Mouse (Mus musculus): ENCODE data around the gene Magi3. TPM values are rescaled to one million over a fixed set of nuclear protein-coding genes. Genes with fewer than 3 reads are reported as not detected.

Magi3 gene
- total RNA-seq, 1 experiment from 2014 or later, result 21.2 TPM

GRCm38 (mm10) chr3:104189823-104190222 lies 30.4 kb downstream of the Magi3 start:
- DNase-seq, result no peak

DNA sequence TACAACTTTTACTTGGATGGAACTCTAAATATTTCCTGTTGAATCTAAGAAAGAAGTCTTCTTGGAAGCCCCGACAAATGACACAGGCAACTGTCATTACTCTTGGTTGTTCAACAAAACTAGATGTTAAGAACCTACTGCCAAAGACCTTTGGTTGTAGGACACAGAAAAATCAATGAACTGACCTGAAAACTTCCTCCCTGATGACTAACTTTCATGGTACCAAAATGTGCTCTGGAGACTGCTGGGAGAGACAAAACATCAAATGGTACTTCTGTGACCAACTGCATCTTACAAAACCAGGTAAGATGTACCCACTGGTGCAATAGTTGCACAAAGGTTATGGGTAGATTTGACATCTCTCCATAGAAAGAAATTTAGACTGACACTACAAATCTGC lies 30.9 kb downstream of the Magi3 start:
- no peak for DNase-seq

- no peak for DNase-seq
These were observed 35.9 kb downstream of the Magi3 start for GRCm38 (mm10) chr3:104184270-104184669.

DNA sequence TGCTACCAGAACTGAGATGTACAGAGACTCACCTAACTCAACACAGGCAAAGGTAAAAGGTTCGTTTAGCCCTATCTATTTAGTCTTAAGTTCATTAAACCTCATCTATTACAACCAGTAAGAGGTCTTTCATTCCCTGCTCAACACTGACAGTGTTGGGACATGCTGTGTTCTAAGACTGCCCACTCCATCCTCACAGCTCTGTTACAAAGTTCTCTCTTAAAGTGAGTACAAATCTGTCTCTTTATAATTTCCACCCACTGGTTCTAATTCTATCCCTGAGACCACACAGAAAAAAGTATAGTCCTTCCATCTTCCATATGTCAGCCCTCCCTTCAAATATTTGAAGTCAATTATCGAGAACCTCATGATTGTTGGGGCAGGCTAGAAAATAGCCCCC lies 36.5 kb downstream of the Magi3 start:
- DNase-seq, result no peak

GRCm38 (mm10) chr3:104182711-104183110 lies 37.5 kb downstream of the Magi3 start:
- DNase-seq, result no peak

DNA sequence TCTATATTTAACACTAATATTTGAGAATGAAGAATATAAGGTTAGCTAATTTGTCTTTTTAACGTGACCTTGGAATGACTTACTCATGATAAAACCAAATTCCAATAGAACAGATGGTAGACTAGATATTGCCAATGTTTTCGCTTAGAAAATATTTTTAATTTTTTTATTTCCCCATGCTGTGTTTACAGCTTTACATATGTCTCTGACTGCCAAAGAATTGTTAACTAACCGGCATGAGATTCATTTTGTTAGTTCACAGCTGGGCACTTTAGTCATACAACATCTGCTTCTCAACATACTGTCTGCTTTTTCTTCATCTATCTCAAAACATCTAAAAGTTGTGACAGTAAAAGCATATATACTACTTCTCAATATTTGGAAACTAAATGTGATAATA lies 58.8 kb downstream of the Magi3 start:
- DNase-seq, result no peak

- no peak for DNase-seq
These were observed 59.6 kb downstream of the Magi3 start for GRCm38 (mm10) chr3:104160603-104161002.

DNA sequence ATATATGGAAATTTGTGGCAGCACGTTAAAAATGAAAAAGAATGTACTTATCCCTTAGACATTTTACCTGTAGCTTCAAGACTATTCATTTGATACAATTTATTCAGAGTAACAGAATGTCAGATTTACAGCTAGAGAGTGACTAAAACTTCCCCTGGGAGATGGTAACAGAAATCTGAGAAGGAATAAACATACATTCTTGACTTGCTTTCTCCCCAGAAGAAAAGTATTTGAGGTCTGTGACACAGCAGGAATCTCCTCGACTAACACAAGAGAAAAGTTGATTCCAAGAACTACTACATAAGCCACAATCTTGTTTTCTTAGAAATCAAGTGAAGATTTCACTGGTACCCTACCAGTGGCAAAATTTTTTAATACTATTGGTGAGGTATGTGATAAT lies 70.0 kb downstream of the Magi3 start:
- DNase-seq, result no peak

- DNase-seq, result no peak
These were observed 77.8 kb downstream of the Magi3 start for GRCm38 (mm10) chr3:104142376-104142775.

DNA sequence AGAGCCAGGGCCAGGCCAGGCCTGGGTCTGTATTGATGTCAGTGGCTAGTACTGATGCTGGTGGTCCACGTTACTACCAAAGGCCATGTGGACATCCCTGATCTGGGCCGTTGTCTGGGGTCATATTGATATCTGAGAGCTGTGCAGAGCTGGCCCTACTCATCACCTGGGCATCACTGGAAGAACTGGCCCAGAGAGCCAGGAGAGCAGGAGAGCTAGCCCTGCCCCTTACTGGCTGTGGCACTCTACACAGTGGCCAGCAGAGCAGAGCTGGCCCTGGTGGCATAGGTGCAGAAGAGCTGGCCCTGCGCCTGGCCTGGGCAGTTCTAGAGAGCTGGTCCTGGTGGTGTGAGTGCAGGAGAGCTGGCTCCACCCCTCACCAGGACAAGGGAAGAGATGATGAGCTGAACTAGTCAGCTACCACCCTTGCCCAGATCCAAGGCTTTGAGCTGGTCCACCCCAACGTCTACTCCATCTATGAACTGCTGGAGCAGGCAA lies 81.2 kb downstream of the Magi3 start:
- DNase-seq, result no peak

DNA sequence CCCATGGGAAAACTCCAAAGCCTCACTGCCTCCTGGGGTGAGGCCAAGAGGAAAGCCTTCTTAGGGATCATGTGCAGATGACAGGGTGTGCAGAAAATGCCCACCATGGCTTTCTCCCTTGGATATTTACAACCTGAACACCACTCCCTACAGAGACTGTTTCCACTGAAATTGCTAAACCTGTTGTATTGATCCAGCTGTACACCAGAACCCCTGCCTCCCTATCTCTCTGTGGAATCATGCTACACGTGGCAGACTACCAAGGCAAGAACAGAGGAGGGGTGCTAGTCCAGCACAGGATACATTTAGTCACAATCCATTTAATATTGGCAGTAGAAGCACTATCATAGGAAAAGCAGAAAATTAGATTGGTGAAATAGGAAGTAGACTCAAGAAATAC lies 94.5 kb downstream of the Magi3 start:
- no peak for DNase-seq

DNA sequence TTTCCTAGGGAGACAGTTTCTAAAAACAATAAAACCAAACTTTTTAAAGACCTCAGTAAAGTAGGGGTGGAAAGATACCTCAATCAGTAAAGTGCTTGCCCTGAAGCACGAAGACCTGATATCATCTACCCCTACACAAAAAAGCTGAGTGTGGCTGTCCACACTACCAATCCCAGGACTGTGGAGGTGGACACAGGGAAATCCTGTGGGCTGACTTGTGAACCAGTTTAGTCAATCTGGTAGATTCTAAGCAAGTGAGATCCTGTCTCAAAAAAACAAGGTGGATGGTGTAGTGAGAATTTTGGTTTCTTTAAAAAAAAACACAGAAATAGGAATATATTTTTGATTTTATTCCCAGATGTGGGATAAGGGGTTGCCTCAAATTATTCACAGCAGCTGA lies 96.3 kb downstream of the Magi3 start:
- no peak for DNase-seq

DNA sequence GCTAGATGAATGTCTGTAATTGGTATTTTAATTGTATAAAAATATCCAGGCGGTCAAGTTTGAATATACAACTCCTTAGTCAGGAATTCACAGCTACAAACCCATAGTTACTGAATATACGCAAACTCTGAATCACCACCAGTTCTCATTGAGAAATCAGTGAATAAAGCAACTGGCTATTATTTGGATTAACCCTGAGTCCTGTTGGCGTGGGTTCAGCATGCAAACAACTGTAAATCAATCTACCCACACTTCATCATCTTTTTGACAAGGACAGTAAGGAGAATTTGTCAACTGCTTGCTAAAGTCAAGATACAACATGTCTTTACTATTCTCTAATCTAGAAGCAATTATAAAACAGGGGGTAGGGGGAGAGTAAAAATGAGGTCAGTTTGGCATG lies 110.7 kb downstream of the Magi3 start:
- peak; percentile 32 for DNase-seq

DNA sequence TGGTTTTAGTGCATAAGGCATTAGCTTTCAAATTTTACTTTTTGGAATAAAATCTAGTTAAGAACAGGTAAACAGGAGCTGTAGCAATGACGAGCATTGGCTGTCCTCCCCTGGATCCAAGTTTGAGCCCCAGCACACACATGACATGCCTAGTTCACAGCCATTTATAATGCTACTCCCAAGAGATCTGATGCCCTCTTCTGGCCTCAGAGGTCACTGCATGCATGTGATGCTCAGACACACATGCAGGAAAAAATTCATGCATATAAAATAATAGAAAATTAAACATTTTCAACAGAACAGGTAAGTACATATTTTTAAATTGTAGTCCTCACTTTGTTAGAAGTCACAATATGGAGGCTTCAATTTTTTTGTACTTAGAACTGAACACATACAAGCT lies 115.2 kb downstream of the Magi3 start:
- peak; percentile 60 for DNase-seq

GRCm38 (mm10) chr3:104101721-104102120 lies 118.5 kb downstream of the Magi3 start:
- no peak for DNase-seq

DNA sequence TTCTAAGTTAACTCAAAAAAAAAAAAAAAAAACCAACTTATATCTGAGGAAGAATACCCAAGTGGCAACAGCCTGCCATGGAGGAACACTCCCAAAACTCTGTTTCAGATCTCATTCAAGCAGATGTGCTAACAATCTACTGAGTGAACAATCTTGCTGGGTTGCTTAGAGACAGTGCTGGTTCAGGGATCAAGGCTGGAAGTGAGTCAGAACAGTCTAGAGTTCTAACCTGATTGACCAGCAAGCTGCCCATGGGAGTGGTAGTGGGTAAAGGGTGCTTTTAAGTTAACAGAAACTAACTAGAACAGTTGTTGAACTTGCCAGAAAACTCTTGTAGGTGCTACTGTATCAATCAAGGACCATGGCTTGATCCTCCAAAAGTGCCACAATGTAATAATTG lies 118.9 kb downstream of the Magi3 start:
- no peak for DNase-seq

GRCm38 (mm10) chr3:104095936-104096335 lies 124.2 kb downstream of the Magi3 start:
- DNase-seq, result no peak

DNA sequence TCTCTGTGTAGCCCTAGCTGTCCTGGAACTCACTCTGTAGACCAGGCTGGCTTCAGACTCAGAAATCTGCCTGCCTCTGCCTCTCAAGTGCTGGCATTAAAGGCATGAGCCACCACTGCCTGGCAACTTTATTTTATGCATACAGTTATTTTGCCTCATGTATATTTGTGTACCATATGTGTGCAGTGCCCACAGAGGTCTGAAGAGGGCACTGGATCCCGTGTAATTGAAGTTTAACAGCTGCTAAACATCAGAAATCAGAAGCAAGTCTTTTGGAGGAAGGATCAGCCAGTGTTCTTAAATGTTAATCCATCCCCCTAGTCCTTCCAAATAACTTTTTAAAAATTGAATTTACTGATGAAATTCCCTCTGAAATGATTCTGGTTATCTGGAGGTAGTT lies 125.5 kb downstream of the Magi3 start:
- no peak for DNase-seq

GRCm38 (mm10) chr3:104092759-104093158 lies 127.4 kb downstream of the Magi3 start:
- no peak for DNase-seq

- no peak for DNase-seq
These were observed 138.1 kb downstream of the Magi3 start for GRCm38 (mm10) chr3:104082031-104082430.

GRCm38 (mm10) chr3:104078725-104079124 lies 141.4 kb downstream of the Magi3 start:
- DNase-seq, result no peak

DNA sequence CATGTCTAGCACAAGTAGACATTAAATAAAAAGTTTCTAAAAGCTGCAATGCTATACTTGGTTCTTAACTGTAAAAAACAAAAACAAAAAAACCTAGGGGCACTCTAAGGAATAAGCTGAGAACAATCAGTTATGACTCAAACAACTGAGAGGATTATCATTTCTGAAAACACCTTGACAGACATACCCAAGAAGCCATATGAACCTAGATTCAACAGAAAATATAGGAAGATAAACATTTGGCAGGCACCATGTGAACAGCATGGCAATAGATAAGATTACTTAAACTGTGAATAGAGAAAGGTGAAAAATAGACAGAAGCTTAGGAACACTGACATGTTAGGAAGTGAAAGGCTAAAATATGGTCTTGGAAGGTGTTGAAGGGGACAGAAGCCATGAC lies 150.8 kb downstream of the Magi3 start:
- DNase-seq, result no peak

- no peak for DNase-seq
These were observed 161.1 kb downstream of the Magi3 start for GRCm38 (mm10) chr3:104059001-104059622.

GRCm38 (mm10) chr3:104032747-104033146 lies 187.4 kb downstream of the Magi3 start:
- no peak for DNase-seq

GRCm38 (mm10) chr3:104032086-104032485 lies 188.1 kb downstream of the Magi3 start:
- DNase-seq, result no peak
